Mouse (Mus musculus) testis, postnatal 10 days (tissue): ENCODE measurements around the gene Rps15.

Experiments used
- DNase-seq: peaks from one replicate; pipeline ENCODE4 v3.0.0; 2021; ENCODE audit warnings: low spot score

Gene Rps15

DNA sequence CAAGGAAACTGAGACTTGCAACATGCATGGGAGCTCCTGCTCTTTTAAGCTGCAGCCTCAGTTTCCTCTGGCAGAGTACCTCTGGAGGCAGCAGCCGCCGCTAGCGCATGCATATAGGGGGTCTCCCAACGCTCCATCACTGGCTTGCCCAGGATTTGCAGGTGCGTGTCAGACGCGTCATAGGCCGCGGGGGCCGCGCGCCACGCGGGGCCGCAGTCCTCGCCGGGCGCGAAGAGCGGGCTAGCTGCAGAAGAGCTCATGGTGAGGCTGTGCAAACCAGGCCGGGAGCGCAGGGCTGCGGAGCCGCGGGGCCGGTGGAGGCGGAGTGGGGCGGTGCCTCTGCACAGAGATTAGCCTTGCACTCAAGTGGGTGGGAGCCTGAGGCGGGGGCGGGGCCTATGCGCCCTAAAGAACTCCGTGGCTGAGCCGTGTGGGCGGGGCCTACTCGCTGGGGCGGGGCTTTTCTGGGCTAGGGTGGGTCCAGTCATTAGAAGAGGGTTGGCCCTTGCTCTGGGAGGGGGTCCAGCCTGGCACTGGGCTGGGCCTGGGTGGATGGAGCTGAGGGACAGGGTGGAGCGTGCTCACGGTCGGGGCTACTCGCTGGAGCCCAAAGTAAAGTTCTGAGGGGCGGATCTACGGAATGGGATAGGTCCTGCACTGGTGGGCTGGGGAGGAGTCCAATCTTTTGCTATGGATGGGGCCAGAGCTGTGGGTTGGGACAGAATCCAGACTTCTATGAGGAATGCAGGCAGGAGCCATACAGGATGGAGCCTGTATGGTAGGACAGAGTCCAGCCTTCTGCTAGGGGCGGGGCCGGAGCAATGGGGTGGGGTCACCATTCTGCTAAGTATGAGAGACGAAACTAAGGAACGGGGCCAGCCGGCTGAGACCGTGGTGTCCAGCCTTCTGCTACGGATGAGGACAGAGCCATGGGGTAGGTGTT is 31.3 kb upstream of the Rps15 start, which contains the start of the genes Gamt and Dazap1:
Gene Gamt (minus strand): TSS at position 371 of the 943 bp plus-strand sequence.
Gene Dazap1 (plus strand): TSS at position 845 of the 943 bp plus-strand sequence.
- peak; percentile 100 for DNase-seq

DNA sequence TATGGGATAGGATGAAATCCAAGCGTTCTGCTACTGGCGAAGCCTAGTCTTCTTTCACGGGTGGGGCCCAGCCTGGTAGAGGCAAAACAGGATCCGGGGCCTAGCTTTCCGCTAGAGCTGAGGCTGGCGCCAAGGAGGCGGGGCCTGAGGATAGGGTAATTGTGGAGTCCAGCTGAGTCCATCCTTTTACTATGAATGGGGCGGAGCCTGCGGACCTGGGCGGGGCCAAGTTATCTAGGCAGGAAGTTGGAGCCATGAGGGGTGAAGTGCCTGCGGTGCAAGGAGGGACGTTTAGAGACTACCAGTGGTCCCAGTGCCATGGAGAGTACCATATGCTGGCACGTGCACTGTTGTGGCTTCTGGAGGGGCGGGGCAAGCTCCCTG is 30.7 kb upstream of the Rps15 start:
- DNase-seq = peak; percentile 100

DNA sequence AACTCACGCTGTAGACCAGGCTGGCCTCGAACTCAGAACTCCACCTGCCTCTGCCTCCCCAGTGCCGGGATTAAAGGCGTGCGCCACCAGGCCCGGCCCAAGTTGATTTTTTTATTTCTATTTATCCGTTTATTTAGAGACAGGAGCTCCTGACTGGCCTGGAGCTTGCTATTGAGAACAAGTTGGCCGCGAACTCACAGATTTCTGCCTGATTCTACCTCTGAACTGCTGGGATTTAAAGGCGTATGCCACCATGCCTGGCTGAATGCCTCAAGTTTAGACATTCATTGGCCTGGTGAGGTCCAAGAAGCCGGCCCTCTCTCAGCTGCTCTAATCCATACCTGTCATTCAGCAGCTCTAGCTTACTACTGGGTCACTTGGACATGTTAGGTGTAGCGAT is 30.1 kb upstream of the Rps15 start:
- DNase-seq = no peak

DNA sequence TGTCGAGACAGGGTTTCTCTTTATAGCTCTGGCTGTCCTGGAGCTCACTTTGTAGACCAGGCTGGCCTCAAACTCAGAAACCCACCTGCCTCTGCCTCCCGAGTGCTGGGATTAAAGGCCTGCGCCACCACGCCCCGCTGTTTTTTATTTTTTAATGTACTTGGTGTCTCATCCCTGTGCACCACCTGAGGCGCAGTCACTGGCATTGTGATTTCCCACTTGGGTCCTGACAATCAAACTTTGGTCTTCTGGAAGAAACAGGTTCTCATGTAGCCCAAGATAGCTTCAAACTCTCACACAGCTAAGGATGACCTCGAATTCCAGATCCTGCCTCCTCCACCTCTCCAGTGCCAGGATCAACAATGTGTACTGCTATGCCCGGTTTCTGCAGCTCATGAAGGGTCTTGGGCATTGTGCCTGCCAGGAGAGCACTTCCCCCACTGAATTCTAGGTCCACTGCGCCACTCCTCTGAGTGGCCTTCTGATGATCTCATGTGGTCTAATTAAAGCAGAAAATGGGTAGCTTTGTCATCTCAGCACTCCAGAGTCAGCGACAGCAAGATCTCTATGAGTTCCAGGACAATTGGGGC is 29.4 kb upstream of the Rps15 start:
- no peak for DNase-seq

DNA sequence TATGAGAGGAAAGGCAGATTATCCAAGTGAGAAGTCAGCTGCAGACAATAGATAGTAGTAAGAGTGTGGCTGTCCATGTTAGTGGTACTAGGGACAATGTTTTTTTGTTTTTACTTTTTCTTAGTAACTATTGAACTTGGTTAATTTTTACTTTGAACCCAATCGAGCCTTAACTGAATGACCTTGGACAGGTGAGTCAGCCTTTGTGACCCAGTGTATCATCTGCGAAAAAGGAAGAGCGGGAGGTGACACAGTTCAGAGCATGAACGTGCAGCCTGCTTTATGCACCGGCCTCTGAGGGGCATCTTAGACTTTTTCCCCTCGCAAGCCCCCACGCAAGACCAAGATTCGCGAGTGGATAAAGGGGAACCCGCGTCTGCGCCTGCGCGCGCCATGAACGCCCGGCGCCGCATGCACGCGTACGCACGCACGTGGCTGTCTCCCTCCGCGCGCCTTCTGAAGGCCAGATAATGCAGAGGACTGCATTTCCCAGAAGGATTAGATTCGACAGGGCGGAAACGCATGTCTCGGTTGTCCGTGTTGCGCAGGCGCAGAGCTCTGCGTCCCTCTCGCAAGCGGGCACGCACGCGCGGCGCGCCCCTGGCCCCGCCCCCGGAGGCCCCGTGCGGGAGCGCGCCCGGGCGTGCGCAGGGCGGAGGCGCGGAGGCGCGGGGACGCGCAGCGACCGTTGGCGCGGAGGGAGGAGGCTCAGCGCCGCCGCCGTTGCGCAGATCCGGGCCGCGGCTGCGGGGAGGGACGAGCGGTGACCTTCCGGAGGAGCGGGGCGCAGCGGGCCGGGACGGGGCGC is 27.7 kb upstream of the Rps15 start:
- peak; percentile 99 for DNase-seq

DNA sequence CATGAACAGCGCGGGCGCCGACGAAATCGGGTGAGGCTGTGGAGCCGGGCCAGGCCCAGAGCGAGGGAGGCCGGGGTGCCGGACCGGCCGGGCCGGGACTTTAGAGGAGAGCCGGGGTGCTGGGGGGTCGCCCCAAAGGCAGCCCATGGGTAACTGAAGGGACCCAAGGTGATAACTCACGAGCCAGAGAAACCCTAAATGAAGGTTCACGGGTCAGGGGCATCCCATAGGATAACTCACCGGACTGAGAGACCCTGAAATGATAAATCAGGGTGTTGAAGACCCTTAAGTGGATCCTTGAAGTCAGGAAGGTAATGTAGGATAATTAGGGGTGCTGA is 27.1 kb upstream of the Rps15 start:
- DNase-seq = no peak

DNA sequence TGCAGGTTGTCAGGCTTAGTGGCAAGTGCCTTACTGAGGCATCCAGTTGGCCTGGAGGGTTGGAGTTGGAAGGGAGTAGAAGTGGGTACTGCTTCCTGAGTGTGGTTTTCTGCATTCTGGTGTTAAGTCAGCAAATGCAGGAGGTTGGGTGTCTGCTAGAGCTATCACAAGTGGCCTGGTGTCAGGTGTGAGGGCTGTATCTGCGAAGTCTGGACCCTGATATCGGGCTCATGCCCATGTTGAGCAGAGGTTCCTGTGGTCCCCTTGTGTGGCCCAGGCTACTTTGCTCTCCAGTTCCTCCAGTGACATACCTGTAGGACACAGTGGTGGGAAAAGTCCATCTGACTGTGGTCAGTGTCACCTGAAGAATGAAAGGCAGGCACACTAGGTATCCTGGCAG is 22.2 kb upstream of the Rps15 start:
- no peak for DNase-seq

DNA sequence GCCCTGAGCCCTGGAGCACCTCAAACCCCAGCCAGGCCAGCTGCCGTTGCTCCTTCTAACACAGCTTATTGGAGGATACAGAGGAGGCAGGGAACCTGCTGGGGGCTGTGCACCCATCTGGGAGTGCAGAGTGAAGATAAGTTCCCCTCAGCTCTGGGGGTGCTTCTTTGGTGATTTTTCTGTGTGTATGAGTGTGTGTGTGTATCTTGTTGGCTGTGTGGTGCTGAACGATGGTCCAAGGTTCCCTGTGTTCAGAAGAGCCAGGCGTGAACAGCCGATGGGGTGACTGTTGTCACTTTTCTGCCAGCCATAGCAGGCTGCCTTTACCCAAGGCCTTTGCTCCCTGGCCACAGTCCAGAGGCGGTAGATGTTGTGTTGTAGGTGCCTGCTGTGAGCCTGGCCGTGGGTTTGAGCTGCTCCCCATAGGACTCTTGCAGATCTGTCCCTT is 21.5 kb upstream of the Rps15 start:
- no peak for DNase-seq

DNA sequence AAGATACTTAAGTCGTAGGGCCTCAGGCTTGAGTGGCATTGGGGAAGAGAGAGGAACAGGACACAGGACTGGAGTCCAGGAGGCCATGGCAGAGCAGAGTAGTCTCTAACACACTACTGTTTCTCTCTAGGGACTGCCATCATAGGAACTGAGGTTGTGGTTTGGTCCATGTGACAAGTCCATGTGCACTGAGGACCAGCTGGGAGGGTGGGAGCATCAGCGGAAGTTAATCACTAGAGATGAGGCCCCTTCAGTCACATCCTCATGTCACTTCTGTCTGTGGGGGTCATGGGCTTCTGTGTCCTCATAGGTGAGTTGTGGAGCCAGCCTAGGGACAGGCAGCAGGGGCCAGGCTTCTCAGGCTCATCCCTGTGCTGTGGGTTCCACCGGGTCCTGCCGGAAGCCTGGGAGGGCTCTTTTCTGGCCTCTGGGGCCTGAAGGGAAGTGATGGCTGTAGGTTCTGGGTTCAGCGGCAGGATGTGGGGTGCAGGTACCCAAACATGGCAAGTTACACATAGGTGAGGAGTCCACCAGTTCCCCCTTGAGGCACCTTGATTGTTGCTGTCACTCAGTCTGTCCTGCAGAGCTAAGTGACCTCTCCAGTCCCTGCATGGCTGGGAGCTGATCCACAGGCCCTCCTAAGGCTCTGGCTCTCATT is 20.9 kb upstream of the Rps15 start:
- DNase-seq = no peak

DNA sequence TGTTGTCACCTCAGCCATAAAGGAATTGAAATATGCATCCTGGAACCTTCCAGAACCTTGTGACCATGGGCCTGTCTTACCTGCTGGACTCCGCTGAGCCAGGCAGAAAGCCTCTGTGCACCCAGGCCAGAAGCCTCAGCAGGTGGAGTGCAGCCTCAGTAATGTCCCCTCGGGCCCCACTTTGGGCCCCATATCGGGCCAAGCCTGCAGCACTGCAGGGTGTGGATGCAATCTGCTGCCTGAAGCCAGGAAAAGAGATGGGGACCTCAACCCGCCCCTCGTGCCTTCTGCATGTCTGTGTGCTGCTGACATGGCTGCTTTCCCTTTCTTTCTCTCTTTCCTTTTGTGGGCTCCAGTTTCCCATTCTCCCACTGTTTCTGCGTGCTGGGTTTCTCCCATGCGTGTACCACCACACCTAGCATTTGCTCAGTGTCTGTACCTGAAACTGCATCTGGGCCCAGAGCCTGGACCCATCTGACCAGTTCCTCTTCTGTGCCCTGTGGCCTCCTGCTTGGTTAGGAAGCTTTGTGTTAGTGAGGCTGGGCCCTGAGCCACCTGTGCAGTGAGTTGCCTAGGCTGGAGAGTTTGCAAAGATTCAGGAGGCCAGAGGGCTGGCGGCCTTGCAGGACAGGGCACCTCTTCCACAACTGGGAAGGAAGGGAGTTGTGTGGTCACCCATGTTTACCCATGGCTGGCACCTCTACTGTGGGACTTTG is 20.2 kb upstream of the Rps15 start:
- DNase-seq = no peak

DNA sequence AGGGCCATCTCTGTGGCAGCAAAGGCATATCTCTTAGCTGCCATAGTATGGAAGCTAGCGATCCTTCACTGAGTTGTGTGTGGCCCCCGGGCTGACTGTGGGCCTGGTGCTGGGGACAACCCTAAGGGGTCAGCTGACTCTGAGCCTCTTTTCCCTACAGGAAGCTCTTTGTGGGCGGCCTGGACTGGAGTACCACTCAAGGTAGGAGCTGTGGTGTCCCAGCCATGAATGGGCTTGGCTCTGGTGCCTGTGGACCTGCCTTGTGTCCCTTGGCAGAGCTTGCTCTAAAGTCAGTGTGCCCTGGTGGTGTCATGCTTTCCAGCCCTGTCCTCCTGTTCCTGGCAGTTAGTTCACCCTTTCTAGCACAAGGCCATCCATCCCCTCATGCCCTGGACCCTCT is 18.4 kb upstream of the Rps15 start:
- no peak for DNase-seq

DNA sequence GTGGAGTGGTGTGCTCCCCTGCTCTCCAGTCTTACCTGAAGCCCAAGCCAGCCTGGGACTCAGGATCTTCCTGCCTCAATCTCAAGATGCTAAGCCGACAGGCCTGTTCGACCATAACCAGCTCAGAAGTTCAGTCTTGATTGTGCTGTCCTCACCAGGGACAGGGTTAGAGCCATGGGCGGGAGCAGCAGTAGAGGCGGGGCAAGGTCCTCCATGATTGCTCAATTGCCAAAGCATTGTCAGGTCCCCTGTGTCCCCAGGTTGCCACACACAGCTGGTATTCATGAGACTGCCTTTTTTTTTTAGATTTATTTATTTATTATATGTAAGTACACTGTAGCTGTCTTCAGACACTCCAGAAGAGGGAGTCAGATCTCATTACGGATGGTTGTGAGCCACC is 16.0 kb upstream of the Rps15 start:
- DNase-seq = no peak

DNA sequence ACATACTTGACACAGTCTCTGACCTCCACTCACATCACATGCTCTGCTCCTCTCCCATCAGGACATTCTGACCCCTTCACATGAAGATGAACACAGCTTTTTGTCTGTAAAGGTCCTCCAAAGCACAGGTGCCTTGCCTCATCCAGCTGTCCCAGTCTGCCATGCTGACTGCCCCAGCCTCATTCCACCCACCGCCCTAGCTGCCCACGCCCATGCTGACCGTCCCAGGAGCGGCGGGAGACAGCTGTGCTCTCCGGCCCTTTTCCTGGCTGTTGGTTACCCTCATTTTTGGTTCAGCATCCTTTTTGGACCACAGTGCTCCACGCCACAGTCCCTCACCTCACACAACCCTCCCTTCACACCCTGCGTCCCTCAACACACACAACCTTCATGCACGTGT is 13.9 kb upstream of the Rps15 start:
- no peak for DNase-seq

DNA sequence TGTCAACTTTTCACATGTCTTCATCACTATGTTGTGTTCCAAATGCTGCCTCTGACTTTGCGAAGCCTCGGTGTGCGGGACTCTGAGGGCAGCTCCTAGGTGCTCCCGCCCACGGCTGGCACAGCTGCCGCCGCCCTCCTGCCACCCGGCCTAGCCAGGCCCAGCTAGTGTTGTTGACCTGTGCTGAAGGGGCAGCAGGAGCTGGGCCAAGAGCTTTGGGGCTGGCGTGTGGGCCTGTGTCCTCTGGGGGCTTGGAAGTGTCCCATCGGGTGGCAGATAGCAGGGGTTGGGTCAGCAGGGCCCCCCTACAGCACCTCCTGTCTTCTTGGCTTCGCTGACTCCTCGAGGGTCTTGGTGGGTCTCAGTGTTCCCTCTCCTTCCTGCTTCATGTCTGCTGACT is 13.0 kb upstream of the Rps15 start:
- DNase-seq = no peak

DNA sequence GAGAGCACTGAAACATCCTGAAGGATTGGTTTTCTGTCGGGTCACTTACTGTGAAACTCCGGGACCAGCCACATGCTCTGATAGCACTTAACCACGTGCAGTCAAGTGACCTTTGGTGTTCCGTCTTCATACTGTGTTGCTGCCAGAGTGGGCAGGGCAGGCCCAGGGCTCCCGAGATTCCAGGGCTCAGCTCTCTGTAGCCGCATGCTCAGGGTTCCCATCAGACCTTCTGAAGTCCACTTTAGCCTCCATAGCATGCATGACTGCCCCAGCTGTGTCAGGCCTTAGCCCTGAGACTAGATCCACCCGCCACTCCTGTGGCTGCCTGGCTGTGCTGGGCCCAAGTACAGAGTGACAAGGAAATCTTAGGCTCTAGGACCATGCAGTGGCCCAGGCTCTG is 10.9 kb upstream of the Rps15 start:
- no peak for DNase-seq

DNA sequence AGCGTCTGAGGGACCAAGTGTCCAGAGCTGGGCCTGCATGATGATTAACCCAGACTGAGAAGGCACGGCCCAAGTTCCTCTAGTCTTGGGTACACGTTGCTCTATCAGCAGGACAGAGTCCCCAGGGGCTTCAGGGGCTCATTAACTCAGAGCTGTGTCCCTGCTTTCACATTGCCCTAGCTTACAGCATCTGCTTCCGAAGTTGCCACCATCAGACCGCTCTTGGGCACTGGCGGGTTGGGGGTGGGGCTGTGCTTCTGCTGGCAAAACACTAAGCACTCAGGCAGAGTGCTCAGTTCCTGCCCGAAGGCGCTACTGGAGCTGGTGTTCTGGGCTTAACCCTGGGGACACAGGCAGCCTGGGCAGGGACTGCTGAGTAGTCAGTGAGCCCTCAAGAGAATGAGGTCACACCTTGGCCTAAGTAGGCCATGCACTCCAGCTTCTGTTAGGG is 10.3 kb upstream of the Rps15 start:
- no peak for DNase-seq

DNA sequence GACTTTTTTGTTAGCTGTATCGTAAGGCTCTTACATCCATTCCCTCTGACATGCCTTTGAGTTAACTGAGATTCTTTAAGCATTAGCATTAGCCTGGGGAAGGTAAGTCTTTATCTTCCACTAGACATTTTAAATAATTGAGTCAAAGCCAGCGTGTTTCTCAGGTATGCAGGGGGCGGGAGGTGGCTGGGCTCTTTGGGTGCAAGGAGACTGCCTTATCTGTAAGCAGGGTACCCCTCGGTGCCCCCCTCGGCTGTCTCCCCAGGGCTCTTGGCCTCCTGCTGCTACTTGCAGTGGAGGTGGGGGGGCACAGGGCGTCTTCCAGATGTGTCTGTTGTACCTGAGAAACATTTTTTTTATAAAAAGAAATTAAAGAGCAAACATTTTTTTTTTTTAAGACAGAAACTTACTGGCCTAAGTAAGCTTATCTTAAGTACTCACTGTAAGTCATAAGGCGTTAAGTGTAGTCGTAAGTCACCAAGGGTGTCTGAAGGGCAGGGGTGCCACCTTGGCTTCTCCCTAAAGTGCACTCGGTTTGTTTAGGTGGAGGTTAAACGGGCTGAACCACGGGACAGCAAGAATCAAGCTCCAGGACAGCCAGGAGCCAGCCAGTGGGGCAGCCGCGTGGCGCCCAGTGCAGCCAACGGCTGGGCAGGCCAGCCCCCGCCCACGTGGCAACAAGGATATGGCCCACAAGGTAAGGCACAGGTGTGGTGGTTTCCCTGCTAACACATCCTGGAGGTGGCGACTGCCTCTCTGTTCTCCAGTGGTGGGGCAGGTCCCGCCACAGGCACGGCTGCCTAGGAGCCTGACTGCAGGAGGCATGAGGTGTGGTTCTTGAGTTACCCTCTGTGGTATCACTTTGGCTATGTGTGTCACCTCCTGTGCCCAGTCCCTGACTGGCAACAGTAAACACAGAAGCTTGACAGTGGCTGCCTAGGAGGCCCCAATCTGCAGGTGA is 9.5 kb upstream of the Rps15 start:
- DNase-seq = no peak

DNA sequence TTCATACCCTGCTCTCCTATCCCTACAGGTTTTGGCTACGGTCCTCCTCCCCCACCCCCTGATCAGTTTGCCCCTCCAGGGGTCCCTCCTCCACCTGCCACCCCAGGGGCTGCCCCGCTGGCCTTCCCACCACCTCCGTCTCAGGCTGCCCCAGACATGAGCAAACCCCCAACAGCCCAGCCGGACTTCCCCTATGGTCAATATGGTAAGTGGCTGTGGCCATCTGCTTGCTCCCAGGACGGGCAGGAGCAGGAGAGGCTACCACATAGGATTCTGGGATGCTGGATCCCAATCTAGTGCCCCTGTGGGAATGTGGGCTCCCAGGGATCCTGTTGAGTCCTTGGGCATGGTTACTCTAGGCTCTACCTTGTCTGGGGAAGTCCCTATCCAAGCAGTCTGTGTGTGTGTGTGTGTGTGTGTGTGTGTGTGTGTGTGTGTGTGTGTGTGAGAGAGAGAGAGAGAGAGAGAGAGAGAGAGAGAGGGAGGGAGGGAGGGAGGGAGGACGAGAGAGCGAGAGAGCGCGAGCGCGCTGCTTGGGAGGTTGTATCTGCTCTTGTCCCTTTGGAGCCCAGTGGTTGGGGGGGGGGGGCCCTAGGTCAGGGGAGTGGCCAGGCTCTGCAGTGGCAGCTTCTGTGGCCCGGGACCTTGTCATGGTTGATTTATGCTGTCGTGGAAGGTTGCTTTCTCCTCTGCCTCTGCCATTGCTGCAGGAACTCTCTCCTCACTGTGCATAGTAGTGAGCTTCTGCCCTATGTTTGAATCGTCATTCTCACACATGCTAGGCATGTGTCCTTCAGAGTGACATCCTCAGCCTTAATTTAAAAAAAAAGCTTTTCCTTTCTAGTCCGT is 6.8 kb upstream of the Rps15 start:
- no peak for DNase-seq

DNA sequence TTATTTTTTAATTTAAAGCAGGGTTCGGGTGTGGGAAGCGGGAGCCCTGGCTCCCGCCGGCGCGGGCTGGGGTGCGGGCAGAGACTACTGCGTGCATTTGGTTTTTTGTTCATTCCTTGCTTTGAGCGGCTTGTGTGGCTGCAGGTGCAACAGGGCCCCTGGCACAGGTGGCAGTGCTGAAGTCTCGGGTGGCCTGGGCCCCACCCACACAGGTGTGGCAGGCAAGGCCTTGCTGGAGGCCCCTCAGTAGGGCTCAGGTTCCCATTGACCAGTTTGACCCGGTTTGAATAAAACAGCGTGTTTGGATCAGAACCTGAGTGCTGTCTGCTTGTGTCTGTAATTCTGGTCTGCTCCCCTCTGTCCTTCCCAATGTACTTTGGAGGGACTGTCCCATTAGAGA is 4.2 kb upstream of the Rps15 start:
- no peak for DNase-seq
